Mouse (Mus musculus): ENCODE data around the gene Cpeb1. TPM values are rescaled to one million over a fixed set of nuclear protein-coding genes. Genes with fewer than 3 reads are reported as not detected.
"Not testable (repeated sequence)": the region's sequence is repeated elsewhere in the genome, so short reads cannot be mapped to it uniquely, and the experiment has no call there.

Gene Cpeb1
- polyA plus RNA-seq (2015; fragmentation: Nextera tagmentation; extraction: Ambion mirVana) = 0.07 TPM in 1 of 2 replicates, not detected in the other

GRCm38 (mm10) chr7:81455155-81455651 lies at the start of gene Cpeb1:
Gene Cpeb1, minus strand, starts transcription at chr7:81455465.
- H3K4me1 ChIP-seq (replicated peaks) = peaks cover 15% of the 10 kb centered on the region
- H3K4me2 ChIP-seq = peak within 1 kb of the TSS; percentile 70
- H3K27me3 ChIP-seq = peaks cover 86% of the 10 kb centered on the region
- 3% methylated on average over 28 of the region's 28 CpGs for WGBS (ENCODE audit: insufficient replicate concordance)
- no peak for ATAC-seq (ENCODE audit: insufficient read depth)
- H3K36me3 ChIP-seq (replicated peaks) = no peaks in the 10 kb centered on the region
- H3K4me3 ChIP-seq (replicated peaks) = peak within 1 kb of the TSS; percentile 47
- no peak within 1 kb of the TSS for H3K9ac ChIP-seq
- H3K9me3 ChIP-seq (replicated peaks) = no peaks in the 10 kb centered on the region
- no peak within 1 kb of the TSS for H3K27ac ChIP-seq (replicated peaks)

GRCm38 (mm10) chr7:81501050-81501449 lies 45.8 kb upstream of the Cpeb1 start:
- Histone ChIP-seq H3K27ac (replicated peaks) (no peak overlapping the region), H3K9me3 (replicated peaks) (no peaks in the 10 kb centered on the region), H3K27me3 (0 out of 2 replicates have a peak, but pooled peaks cover 3% of the 10 kb centered on the region), H3K4me2 (no peak overlapping the region), H3K36me3 (replicated peaks) (no peaks in the 10 kb centered on the region), H3K4me1 (replicated peaks) (no peaks in the 10 kb centered on the region), H3K9ac (no peak overlapping the region), H3K4me3 (replicated peaks) (no peak overlapping the region)
- ATAC-seq (ENCODE audit: insufficient read depth) = no peak
- 56% methylated on average over 2 of the region's 2 CpGs for WGBS (ENCODE audit: insufficient replicate concordance)

DNA sequence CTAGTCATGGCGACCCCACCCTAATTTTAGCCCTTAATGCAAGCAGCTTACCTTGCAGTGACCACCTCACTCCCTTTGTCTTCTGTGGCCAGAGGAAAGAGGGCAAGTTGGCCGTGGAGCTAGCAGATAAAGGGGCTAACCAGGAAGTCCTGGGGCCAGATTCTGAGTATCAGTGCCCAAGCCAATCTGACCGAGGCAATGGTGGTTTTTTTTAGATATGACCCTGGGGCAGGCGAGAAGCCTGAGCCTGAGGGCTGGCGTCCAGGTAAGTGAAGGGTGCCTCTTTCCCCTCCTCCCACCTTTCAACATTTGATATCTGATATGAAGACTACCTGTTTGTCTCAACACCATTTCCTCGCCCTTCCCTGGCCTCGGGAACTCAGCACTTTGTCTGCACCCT lies 42.9 kb upstream of the Cpeb1 start, which contains the start of gene BC048679:
BC048679 (minus strand) TSS at position 101 of the 400 bp plus-strand sequence.
- ATAC-seq (ENCODE audit: insufficient read depth) = no peak
- 43% methylated on average over 7 of the region's 7 CpGs for WGBS (ENCODE audit: insufficient replicate concordance)
- H3K9me3 ChIP-seq (replicated peaks) = no peaks in the 10 kb centered on the region

DNA sequence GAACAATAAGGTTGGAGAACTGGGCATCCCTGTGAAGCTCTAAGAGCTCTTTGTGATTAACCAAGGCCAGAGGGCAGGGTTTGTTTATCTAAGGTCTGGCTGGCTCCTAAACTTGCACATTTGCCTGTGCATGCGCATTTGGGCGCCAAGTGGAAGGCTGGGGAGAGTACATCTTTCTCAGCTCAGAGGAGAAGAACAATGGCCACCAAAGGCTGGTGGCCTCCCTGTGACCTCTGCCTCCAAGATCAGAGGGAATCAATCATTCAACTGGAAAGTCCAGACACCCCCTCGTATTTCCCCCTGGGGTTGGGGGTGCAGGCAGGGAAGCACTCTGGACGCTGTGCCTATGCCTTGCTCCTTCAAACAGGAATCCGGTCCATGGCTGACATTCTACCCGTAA lies 41.9 kb upstream of the Cpeb1 start:
- H3K36me3 ChIP-seq (replicated peaks) = no peaks in the 10 kb centered on the region
- H3K27me3 ChIP-seq = peaks cover 42% of the 10 kb centered on the region
- no peak for ATAC-seq (ENCODE audit: insufficient read depth)
- no peak overlapping the region for H3K27ac ChIP-seq (replicated peaks)
- H3K9ac ChIP-seq = no peak overlapping the region
- H3K4me2 ChIP-seq = no peak overlapping the region
- WGBS (ENCODE audit: insufficient replicate concordance) = 40% methylated on average over 6 of the region's 6 CpGs
- H3K9me3 ChIP-seq (replicated peaks) = no peaks in the 10 kb centered on the region
- no peak overlapping the region for H3K4me3 ChIP-seq (replicated peaks)
- no peaks in the 10 kb centered on the region for H3K4me1 ChIP-seq (replicated peaks)

More for the DNA sequence above, 42.9 kb upstream of the Cpeb1 start, which contains the start of gene BC048679:
- H3K4me3 ChIP-seq (replicated peaks) = no peak within 1 kb of the TSS
- no peak within 1 kb of the TSS for H3K9ac ChIP-seq
- no peak within 1 kb of the TSS for H3K4me2 ChIP-seq
- H3K27me3 ChIP-seq = peaks cover 32% of the 10 kb centered on the region
- no peak within 1 kb of the TSS for H3K27ac ChIP-seq (replicated peaks)
- no peaks in the 10 kb centered on the region for H3K4me1 ChIP-seq (replicated peaks)
- H3K36me3 ChIP-seq (replicated peaks) = no peaks in the 10 kb centered on the region

GRCm38 (mm10) chr7:81493331-81494021 lies 38.2 kb upstream of the Cpeb1 start, which contains the start of gene Ap3b2:
Gene Ap3b2, minus strand, starts transcription at chr7:81493925.
- Histone ChIP-seq H3K4me3 (replicated peaks) (peak within 1 kb of the TSS; percentile 47), H3K9me3 (replicated peaks) (no peaks in the 10 kb centered on the region), H3K27ac (replicated peaks) (no peak within 1 kb of the TSS), H3K27me3 (peaks cover 52% of the 10 kb centered on the region), H3K4me1 (replicated peaks) (no peaks in the 10 kb centered on the region), H3K4me2 (peak within 1 kb of the TSS; percentile 64), H3K9ac (no peak within 1 kb of the TSS), H3K36me3 (replicated peaks) (no peaks in the 10 kb centered on the region)
- WGBS (ENCODE audit: insufficient replicate concordance) = under 1% methylated on average over 57 of the region's 57 CpGs
- ATAC-seq (ENCODE audit: insufficient read depth) = no peak

DNA sequence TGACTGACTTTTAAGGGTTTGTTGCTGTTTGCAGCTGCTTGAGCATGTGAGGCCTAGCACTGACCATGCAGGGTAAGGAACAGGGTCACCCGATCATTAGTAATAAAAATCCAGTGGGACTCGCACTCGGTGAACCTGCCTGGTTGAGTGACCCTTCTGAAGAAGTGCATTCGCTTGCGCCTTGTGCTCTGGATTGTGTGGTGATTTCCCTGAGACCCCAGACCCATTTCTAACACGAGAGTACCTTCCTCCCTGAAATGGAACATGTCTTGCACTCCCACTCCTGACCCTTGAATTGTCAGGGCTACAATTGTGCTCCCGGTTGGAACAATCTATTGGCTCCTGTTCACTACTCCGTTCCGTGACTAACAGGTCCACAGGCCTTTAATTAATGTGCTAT lies 37.4 kb upstream of the Cpeb1 start:
- Histone ChIP-seq H3K27ac (replicated peaks) (no peak overlapping the region), H3K36me3 (replicated peaks) (no peaks in the 10 kb centered on the region), H3K9ac (no peak overlapping the region), H3K9me3 (replicated peaks) (no peaks in the 10 kb centered on the region), H3K4me1 (replicated peaks) (no peaks in the 10 kb centered on the region), H3K27me3 (peaks cover 56% of the 10 kb centered on the region), H3K4me3 (replicated peaks) (no peak overlapping the region), H3K4me2 (no peak overlapping the region)
- WGBS (ENCODE audit: insufficient replicate concordance) = 53% methylated on average over 9 of the region's 9 CpGs
- no peak for ATAC-seq (ENCODE audit: insufficient read depth)

- Histone ChIP-seq H3K36me3 (replicated peaks) (no peaks in the 10 kb centered on the region), H3K4me3 (replicated peaks) (no peak overlapping the region), H3K27me3 (peaks cover 39% of the 10 kb centered on the region), H3K9me3 (replicated peaks) (no peaks in the 10 kb centered on the region), H3K9ac (no peak overlapping the region), H3K4me2 (no peak overlapping the region), H3K4me1 (replicated peaks) (no peaks in the 10 kb centered on the region), H3K27ac (replicated peaks) (no peak overlapping the region)
- WGBS (ENCODE audit: insufficient replicate concordance) = 16% methylated on average over 9 of the region's 9 CpGs
- no peak for ATAC-seq (ENCODE audit: insufficient read depth)
Measured at GRCm38 (mm10) chr7:81489649-81490048, 34.4 kb upstream of the Cpeb1 start.

- no peak overlapping the region for H3K27ac ChIP-seq (replicated peaks)
- H3K36me3 ChIP-seq (replicated peaks) = no peaks in the 10 kb centered on the region
- ATAC-seq (ENCODE audit: insufficient read depth) = no peak
- no peak overlapping the region for H3K4me2 ChIP-seq
- WGBS (ENCODE audit: insufficient replicate concordance) = 7% methylated on average over 8 of the region's 8 CpGs
- no peak overlapping the region for H3K9ac ChIP-seq
- peaks cover 20% of the 10 kb centered on the region for H3K27me3 ChIP-seq
- H3K4me3 ChIP-seq (replicated peaks) = no peak overlapping the region
- H3K9me3 ChIP-seq (replicated peaks) = no peaks in the 10 kb centered on the region
- H3K4me1 ChIP-seq (replicated peaks) = no peaks in the 10 kb centered on the region
Measured at GRCm38 (mm10) chr7:81480800-81481199, 25.5 kb upstream of the Cpeb1 start.

DNA sequence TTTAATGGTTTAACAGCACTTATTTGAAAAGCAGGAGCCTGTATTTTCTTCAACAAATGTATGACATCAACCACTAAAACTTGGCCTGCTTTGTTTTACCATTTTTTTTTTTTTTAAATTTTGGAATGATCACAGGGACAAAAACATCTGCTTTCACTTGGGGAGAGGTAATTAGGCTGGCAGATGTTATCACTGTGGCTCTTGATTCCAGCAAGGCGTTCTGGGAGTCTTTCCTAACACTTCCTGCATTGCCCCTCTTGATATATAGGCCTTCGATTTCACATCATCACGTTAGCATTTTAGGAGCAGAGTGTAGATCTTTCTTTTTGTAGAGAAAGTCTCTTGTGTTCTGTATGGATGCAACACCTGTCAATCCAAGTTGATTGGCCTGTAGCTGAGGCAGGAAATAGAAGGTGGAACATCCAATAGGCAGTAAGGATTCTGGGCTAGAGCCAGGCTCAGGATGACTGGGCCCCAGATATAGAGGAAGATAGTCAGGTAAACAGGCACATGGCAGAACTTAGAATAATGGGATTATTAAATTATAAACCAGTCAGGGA lies 24.3 kb upstream of the Cpeb1 start:
- no peak overlapping the region for H3K4me3 ChIP-seq (replicated peaks)
- no peak overlapping the region for H3K27ac ChIP-seq (replicated peaks)
- H3K9me3 ChIP-seq (replicated peaks) = no peaks in the 10 kb centered on the region
- H3K4me2 ChIP-seq = no peak overlapping the region
- peaks cover 20% of the 10 kb centered on the region for H3K27me3 ChIP-seq
- no peak for ATAC-seq (ENCODE audit: insufficient read depth)
- H3K36me3 ChIP-seq (replicated peaks) = no peaks in the 10 kb centered on the region
- no peaks in the 10 kb centered on the region for H3K4me1 ChIP-seq (replicated peaks)
- 54% methylated on average over 3 of the region's 3 CpGs for WGBS (ENCODE audit: insufficient replicate concordance)
- no peak overlapping the region for H3K9ac ChIP-seq

GRCm38 (mm10) chr7:81478261-81478660 lies 23.0 kb upstream of the Cpeb1 start:
- not testable (repeated sequence) for ATAC-seq (ENCODE audit: insufficient read depth); H3K4me2 ChIP-seq; H3K27ac ChIP-seq (replicated peaks); H3K4me3 ChIP-seq (replicated peaks); H3K36me3 ChIP-seq (replicated peaks); H3K4me1 ChIP-seq (replicated peaks); H3K9me3 ChIP-seq (replicated peaks); H3K9ac ChIP-seq
- H3K27me3 ChIP-seq = peaks cover 20% of the 10 kb centered on the region

DNA sequence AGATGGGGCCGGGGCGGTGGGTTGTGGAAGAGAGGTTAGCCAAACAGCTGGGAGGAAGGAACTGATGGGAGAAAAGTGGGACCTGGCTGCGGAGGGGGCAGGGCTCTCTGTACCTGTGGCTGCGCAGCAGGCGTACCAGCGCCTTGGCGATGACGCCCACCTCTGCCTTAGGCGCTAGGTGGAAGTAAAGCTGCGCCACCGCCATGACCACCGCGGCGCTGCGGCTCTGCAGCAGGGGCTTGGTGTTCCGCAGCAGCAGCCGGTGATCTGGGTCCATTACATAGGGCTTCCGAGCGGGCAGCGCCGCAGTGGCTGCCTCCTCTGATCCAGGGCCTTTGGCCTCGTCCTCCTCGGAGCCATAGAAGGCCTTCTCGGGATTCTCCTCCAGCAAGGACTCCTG lies 21.6 kb upstream of the Cpeb1 start:
- no peak overlapping the region for H3K4me2 ChIP-seq
- H3K4me3 ChIP-seq (replicated peaks) = no peak overlapping the region
- no peaks in the 10 kb centered on the region for H3K4me1 ChIP-seq (replicated peaks)
- WGBS (ENCODE audit: insufficient replicate concordance) = 6% methylated on average over 24 of the region's 24 CpGs
- H3K27ac ChIP-seq (replicated peaks) = no peak overlapping the region
- ATAC-seq (ENCODE audit: insufficient read depth) = no peak
- peaks cover 20% of the 10 kb centered on the region for H3K27me3 ChIP-seq
- H3K9me3 ChIP-seq (replicated peaks) = no peaks in the 10 kb centered on the region
- no peak overlapping the region for H3K9ac ChIP-seq
- no peaks in the 10 kb centered on the region for H3K36me3 ChIP-seq (replicated peaks)
